Mouse (Mus musculus): Measurements from ENCODE around the gene Gm43552.

Gm43552 gene

GRCm38 (mm10) chr5:65435806-65436561, 56.6 kb downstream of the Gm43552 start, which contains the start of gene Ugdh:
Gene Ugdh, minus strand, starts transcription at chr5:65435949.
- DNase-seq, result peak; percentile 98

DNA sequence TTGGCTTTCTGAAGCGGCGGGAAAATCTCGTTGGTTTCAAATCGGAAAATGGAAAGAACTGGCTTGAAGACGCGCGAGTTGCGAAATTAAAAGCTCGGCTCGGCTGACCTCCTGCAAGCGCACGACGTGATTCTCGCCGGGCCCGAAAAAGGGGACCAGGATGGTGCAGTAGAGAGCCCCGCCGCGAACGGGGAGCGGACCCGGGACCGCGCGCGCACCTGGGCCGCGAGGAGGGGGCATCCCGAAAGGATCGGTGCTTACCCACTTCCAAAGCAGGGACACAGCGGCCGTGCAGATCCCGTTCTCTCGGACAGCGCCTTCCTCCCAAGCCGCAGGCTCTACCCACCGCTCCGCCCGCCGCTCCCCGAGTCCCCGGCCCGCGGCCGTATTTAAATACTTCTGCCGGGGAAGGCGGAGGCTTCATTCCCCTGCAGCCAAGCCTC, 57.2 kb downstream of the Gm43552 start:
- DNase-seq, result no peak

DNA sequence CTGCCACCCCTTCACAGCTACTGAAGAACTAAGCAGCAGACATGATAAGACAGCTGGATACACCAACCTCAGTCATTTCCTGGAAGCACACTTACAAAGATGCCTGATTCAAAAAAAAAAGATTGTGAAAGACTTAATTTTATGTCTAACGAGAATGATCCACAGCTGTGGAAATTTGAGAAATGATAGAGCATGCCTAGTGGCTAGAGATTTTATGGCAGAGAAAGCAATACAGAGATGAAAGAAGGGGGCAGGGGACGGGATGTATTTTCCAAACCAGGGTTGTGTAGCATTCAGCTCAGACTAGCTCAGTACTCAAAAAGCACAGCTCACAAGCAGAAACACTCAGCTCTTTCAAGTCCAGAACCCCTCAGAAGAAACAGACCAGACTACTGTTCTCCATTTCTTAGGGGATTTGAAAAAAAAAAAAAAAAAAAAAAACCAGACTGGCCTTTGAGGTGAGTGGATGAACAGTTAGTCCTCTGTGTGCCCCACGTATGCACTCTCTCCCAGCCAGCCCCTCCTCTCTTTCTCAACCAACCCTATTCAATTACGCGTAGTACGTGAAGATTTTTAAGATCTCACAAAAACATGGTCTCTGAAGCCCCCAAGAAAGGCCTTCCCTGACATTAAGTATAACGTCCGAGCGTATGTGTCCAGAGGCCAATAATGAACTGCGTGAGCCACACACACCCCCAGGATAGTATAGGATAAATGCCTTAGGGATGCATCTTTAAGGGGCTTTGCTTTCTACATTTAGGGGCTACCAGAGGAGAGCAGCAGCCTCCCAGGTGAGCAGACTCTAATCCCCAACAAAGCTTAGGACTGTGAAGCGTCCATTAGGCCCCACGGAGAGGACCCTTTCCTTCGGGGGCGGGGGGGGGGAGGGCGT, 57.9 kb downstream of the Gm43552 start:
- no peak for DNase-seq

- DNase-seq, result no peak
Observed at GRCm38 (mm10) chr5:65429441-65429840, 63.2 kb downstream of the Gm43552 start.

DNA sequence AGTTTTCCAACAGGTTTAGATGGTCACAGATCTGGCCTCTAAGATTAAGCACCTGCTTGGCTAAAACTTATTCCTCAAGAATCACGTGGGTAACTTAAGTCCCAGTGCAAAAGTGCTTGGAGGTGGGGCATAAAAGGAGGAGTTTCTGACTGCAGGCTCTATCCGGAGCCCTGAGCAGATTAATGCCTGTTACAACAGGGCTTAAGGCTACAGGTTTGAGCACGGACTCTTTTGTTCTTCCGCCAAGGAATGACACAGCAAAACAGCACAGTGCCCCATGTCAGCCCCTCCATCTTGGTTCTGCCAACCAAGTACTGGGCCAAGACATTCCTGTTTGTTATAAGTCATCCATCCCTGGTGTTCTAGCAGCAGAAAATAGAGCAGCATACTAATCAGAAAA, 64.3 kb downstream of the Gm43552 start:
- no peak for DNase-seq

- DNase-seq, result no peak
Observed at GRCm38 (mm10) chr5:65425251-65425650, 67.4 kb downstream of the Gm43552 start.

GRCm38 (mm10) chr5:65424215-65424614, 68.4 kb downstream of the Gm43552 start:
- no peak for DNase-seq

GRCm38 (mm10) chr5:65422803-65423202, 69.8 kb downstream of the Gm43552 start:
- no peak for DNase-seq

DNA sequence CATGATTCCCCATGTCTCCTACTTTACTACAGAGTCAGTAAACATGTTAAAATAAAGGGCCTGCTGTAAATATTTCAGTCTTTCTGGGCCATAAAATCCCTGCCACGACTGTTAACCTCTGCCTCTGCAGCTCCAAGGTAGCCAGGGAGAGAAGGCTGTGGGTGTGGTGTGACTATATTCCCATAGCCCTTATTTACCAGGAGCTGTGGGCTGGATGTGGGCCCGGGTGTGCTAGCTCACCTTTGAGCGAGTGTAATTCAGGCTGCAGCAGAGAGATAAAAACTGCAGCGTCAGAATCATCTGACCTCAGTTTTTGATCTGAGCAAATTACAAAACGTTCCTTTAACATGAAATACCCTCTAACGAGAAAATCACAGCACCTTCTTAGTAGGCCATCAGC, 71.8 kb downstream of the Gm43552 start:
- no peak for DNase-seq

GRCm38 (mm10) chr5:65419136-65419535, 73.5 kb downstream of the Gm43552 start:
- no peak for DNase-seq

- DNase-seq, result no peak
Observed at GRCm38 (mm10) chr5:65415653-65416458, 76.8 kb downstream of the Gm43552 start.

- no peak for DNase-seq
Observed at GRCm38 (mm10) chr5:65407989-65408388, 84.6 kb downstream of the Gm43552 start.

- DNase-seq, result peak; percentile 83
Observed at GRCm38 (mm10) chr5:65401251-65401994, 91.2 kb downstream of the Gm43552 start.

GRCm38 (mm10) chr5:65394425-65394824, 98.2 kb downstream of the Gm43552 start:
- DNase-seq, result no peak

- DNase-seq, result no peak
Observed at GRCm38 (mm10) chr5:65391753-65392152, 100.9 kb downstream of the Gm43552 start.

- peak; percentile 99 for DNase-seq
Observed at GRCm38 (mm10) chr5:65390648-65391644, 101.7 kb downstream of the Gm43552 start, which contains the start of the genes Rpl9 and Lias. Gene Rpl9, minus strand, starts transcription at chr5:65391444. Gene Lias, plus strand, starts transcription at chr5:65391497.

DNA sequence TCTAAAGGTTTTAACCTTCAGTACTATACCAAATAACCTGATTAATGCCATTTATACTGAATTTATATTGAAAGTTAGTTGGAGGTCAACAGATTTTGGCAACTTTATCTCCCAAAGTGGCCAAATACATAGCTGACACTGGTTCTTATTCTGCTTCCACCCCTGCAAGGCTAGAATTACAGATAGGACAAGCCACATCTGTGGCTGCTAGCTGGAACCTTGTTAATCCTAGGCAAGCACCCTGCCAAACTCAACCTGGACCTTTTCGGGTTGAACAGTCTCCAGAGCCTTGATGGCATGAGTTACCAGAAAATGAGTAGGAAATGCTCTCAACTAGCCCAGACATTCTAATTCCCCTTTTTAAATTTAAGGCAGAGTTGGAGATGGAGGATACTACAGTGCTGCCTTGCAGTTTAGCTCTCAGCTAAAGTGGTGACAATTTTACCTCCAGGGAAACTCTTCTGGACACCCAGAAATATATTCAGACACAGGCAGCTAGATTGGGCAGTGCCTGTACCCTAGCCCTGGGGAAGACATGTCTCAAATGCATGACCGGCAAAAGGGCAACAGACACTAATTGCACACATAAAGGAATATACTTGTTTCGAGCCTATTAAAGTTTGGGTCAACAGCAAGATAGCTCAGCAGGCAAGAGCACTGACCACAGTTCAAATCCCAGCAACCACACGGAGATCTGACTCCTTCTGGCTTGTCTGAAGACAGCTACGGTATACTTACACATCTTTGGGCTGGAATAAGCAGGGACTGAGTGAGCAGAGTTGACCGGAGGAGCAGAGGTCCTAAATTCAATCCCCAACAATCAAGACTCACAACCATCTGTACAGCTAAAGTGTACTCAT, 105.4 kb downstream of the Gm43552 start:
- DNase-seq, result no peak

- no peak for DNase-seq
Observed at GRCm38 (mm10) chr5:65385704-65386103, 106.9 kb downstream of the Gm43552 start.

All from lung, postnatal 14 days (tissue).